Mouse (Mus musculus): ENCODE measurements around the gene Parn. TPM values are rescaled to one million over a fixed set of nuclear protein-coding genes. Genes with fewer than 3 reads are reported as not detected.

Gene Parn
- 12.3 and 15.1 TPM in 2 replicates for polyA plus RNA-seq (2012; rRNA removed)

- WGBS = under 1% methylated on average over 35 of the region's 35 CpGs
- no peaks in the 10 kb centered on the region for H3K36me3 ChIP-seq (ENCODE audit: control insufficient read depth, insufficient read depth, low read length)
Observed at GRCm38 (mm10) chr16:13667878-13668343, at the start of gene Parn. Parn (minus strand) TSS chr16:13668170.

GRCm38 (mm10) chr16:13716821-13717553 lies 49.0 kb upstream of the Parn start:
- TF ChIP-seq CTCF (conservative IDR thresholded peaks at IDR 0.05; ENCODE audit: insufficient read depth, insufficient read length, low read depth, low read length) (no peak), POLR2A (IDR thresholded peaks at IDR 0.05; ENCODE audit: low read depth, low read length) (no peak)
- WGBS = 89% methylated on average over 2 of the region's 2 CpGs
- no peak overlapping the region for H3K4me3 ChIP-seq (ENCODE audit: insufficient read depth, low read depth, low read length)
- no peaks in the 10 kb centered on the region for H3K36me3 ChIP-seq (ENCODE audit: control insufficient read depth, insufficient read depth, low read length)
- H3K4me1 ChIP-seq (ENCODE audit: control insufficient read depth, insufficient read depth, low read length) = no peaks in the 10 kb centered on the region
- DNase-seq = no peak
- no peaks in the 10 kb centered on the region for H3K27me3 ChIP-seq (replicated peaks; ENCODE audit: control insufficient read depth, insufficient read depth, low read length)
- H3K27ac ChIP-seq (ENCODE audit: insufficient read depth, low read depth, low read length) = no peak overlapping the region

More at GRCm38 (mm10) chr16:13667878-13668343, at the start of gene Parn:
- Histone ChIP-seq H3K27ac (ENCODE audit: insufficient read depth, low read depth, low read length) (peak within 1 kb of the TSS; percentile 56), H3K4me3 (ENCODE audit: insufficient read depth, low read depth, low read length) (peak within 1 kb of the TSS; percentile 87), H3K27me3 (replicated peaks; ENCODE audit: control insufficient read depth, insufficient read depth, low read length) (no peaks in the 10 kb centered on the region), H3K4me1 (ENCODE audit: control insufficient read depth, insufficient read depth, low read length) (peaks cover 2% of the 10 kb centered on the region; the same call in 1 of the 2 replicates)
- DNase-seq = peak; percentile 96
- TF ChIP-seq POLR2A (IDR thresholded peaks at IDR 0.05; ENCODE audit: low read depth, low read length) = peak; percentile 79
- TF ChIP-seq CTCF (conservative IDR thresholded peaks at IDR 0.05; ENCODE audit: insufficient read depth, insufficient read length, low read depth, low read length) = no peak

GRCm38 (mm10) chr16:13714910-13715309 lies 46.9 kb upstream of the Parn start:
- no peak overlapping the region for H3K4me3 ChIP-seq (ENCODE audit: insufficient read depth, low read depth, low read length)
- H3K27ac ChIP-seq (ENCODE audit: insufficient read depth, low read depth, low read length) = no peak overlapping the region
- 67% methylated on average over 3 of the region's 3 CpGs for WGBS
- H3K4me1 ChIP-seq (ENCODE audit: control insufficient read depth, insufficient read depth, low read length) = no peaks in the 10 kb centered on the region
- no peaks in the 10 kb centered on the region for H3K36me3 ChIP-seq (ENCODE audit: control insufficient read depth, insufficient read depth, low read length)
- peak; percentile 20 for DNase-seq
- H3K27me3 ChIP-seq (replicated peaks; ENCODE audit: control insufficient read depth, insufficient read depth, low read length) = no peaks in the 10 kb centered on the region
- TF ChIP-seq CTCF (conservative IDR thresholded peaks at IDR 0.05; ENCODE audit: insufficient read depth, insufficient read length, low read depth, low read length) = no peak
- TF ChIP-seq POLR2A (IDR thresholded peaks at IDR 0.05; ENCODE audit: low read depth, low read length) = no peak

GRCm38 (mm10) chr16:13704676-13705075 lies 36.7 kb upstream of the Parn start:
- Histone ChIP-seq H3K4me1 (ENCODE audit: control insufficient read depth, insufficient read depth, low read length) (no peaks in the 10 kb centered on the region), H3K4me3 (ENCODE audit: insufficient read depth, low read depth, low read length) (no peak overlapping the region), H3K27ac (ENCODE audit: insufficient read depth, low read depth, low read length) (no peak overlapping the region), H3K27me3 (replicated peaks; ENCODE audit: control insufficient read depth, insufficient read depth, low read length) (no peaks in the 10 kb centered on the region), H3K36me3 (ENCODE audit: control insufficient read depth, insufficient read depth, low read length) (peaks cover 6% of the 10 kb centered on the region)
- TF ChIP-seq POLR2A (IDR thresholded peaks at IDR 0.05; ENCODE audit: low read depth, low read length) = no peak
- no peak for TF ChIP-seq CTCF (conservative IDR thresholded peaks at IDR 0.05; ENCODE audit: insufficient read depth, insufficient read length, low read depth, low read length)
- DNase-seq = no peak
- 96% methylated on average over 10 of the region's 10 CpGs for WGBS

- H3K36me3 ChIP-seq (ENCODE audit: control insufficient read depth, insufficient read depth, low read length) = peaks cover 10% of the 10 kb centered on the region
- peak; percentile 13 for DNase-seq
Observed at GRCm38 (mm10) chr16:13702184-13702583, 34.2 kb upstream of the Parn start.

GRCm38 (mm10) chr16:13698998-13699397 lies 31.0 kb upstream of the Parn start:
- DNase-seq = no peak
- no peak overlapping the region for H3K27ac ChIP-seq (ENCODE audit: insufficient read depth, low read depth, low read length)
- no peaks in the 10 kb centered on the region for H3K4me1 ChIP-seq (ENCODE audit: control insufficient read depth, insufficient read depth, low read length)
- WGBS = 89% methylated on average over 7 of the region's 7 CpGs
- H3K4me3 ChIP-seq (ENCODE audit: insufficient read depth, low read depth, low read length) = no peak overlapping the region
- no peaks in the 10 kb centered on the region for H3K27me3 ChIP-seq (replicated peaks; ENCODE audit: control insufficient read depth, insufficient read depth, low read length)
- H3K36me3 ChIP-seq (ENCODE audit: control insufficient read depth, insufficient read depth, low read length) = peaks cover 10% of the 10 kb centered on the region
- TF ChIP-seq CTCF (conservative IDR thresholded peaks at IDR 0.05; ENCODE audit: insufficient read depth, insufficient read length, low read depth, low read length) (peak; percentile 46), POLR2A (IDR thresholded peaks at IDR 0.05; ENCODE audit: low read depth, low read length) (no peak)

More at GRCm38 (mm10) chr16:13702184-13702583, 34.2 kb upstream of the Parn start:
- H3K4me1 ChIP-seq (ENCODE audit: control insufficient read depth, insufficient read depth, low read length) = no peaks in the 10 kb centered on the region
- no peak for TF ChIP-seq POLR2A (IDR thresholded peaks at IDR 0.05; ENCODE audit: low read depth, low read length)
- no peak for TF ChIP-seq CTCF (conservative IDR thresholded peaks at IDR 0.05; ENCODE audit: insufficient read depth, insufficient read length, low read depth, low read length)
- H3K27me3 ChIP-seq (replicated peaks; ENCODE audit: control insufficient read depth, insufficient read depth, low read length) = no peaks in the 10 kb centered on the region
- no peak overlapping the region for H3K27ac ChIP-seq (ENCODE audit: insufficient read depth, low read depth, low read length)
- H3K4me3 ChIP-seq (ENCODE audit: insufficient read depth, low read depth, low read length) = no peak overlapping the region
- 97% methylated on average over 7 of the region's 7 CpGs for WGBS

- Histone ChIP-seq H3K27ac (ENCODE audit: insufficient read depth, low read depth, low read length) (no peak overlapping the region; the same call in 1 of the 2 replicates), H3K4me1 (ENCODE audit: control insufficient read depth, insufficient read depth, low read length) (peaks cover 3% of the 10 kb centered on the region; the same call in 1 of the 2 replicates), H3K36me3 (ENCODE audit: control insufficient read depth, insufficient read depth, low read length) (0 out of 2 replicates have a peak, but pooled peaks cover 1% of the 10 kb centered on the region), H3K4me3 (ENCODE audit: insufficient read depth, low read depth, low read length) (no peak overlapping the region), H3K27me3 (replicated peaks; ENCODE audit: control insufficient read depth, insufficient read depth, low read length) (no peaks in the 10 kb centered on the region)
- DNase-seq = peak; percentile 17
- no peak for TF ChIP-seq POLR2A (IDR thresholded peaks at IDR 0.05; ENCODE audit: low read depth, low read length)
- TF ChIP-seq CTCF (conservative IDR thresholded peaks at IDR 0.05; ENCODE audit: insufficient read depth, insufficient read length, low read depth, low read length) = no peak
- WGBS = 71% methylated on average over 3 of the region's 3 CpGs
Observed at GRCm38 (mm10) chr16:13678601-13679319, 10.8 kb upstream of the Parn start.
